Mouse (Mus musculus) midbrain, embryonic 13.5 days (tissue): ENCODE measurements at regions not wholly inside any gene's neighbourhood (a gene's known extent, or its start where the extent isn't known, plus 50 kb on each side); places are given as distances from the start of the nearest gene placed in this dataset.

Experiments used
- ATAC-seq: fragments of 200-750 bp; cut with Nextera tagmentation; 2 replicates; pipeline ENCODE4 v1.8.0; 2017; ENCODE audit warnings: mild to moderate bottlenecking, moderate TSS enrichment, moderate library complexity
- H3K27ac ChIP-seq: fragments of 300-500 bp; sonication (generic); 2 replicates; pipeline ENCODE4 v1.5.1; 2015; ENCODE audit warnings: inconsistent platforms, mild to moderate bottlenecking, moderate library complexity
- H3K27me3 ChIP-seq: fragments of 300-500 bp; sonication (generic); 2 replicates; pipeline ENCODE4 v1.6.1; 2015; ENCODE audit warnings: mild to moderate bottlenecking, inconsistent platforms
- H3K36me3 ChIP-seq: fragments of 300-500 bp; sonication (generic); 2 replicates; pipeline ENCODE4 v1.6.1; 2015; ENCODE audit warnings: mild to moderate bottlenecking, inconsistent platforms
- H3K4me1 ChIP-seq: fragments of 300-500 bp; sonication (generic); replicated peaks from 2 replicates; pipeline ENCODE4 v1.6.1; 2015; ENCODE audit warnings: inconsistent platforms
- H3K4me2 ChIP-seq: fragments of 300-500 bp; sonication (generic); replicated peaks from 2 replicates; pipeline ENCODE4 v1.6.1; 2015; ENCODE audit warnings: moderate library complexity, mild to moderate bottlenecking, inconsistent platforms
- H3K4me3 ChIP-seq: fragments of 300-500 bp; sonication (generic); replicated peaks from 2 replicates; pipeline ENCODE4 v1.5.1; 2015; ENCODE audit warnings: mild to moderate bottlenecking, inconsistent platforms
- H3K9ac ChIP-seq: fragments of 300-500 bp; sonication (generic); replicated peaks from 2 replicates; pipeline ENCODE4 v1.6.1; 2015; ENCODE audit warnings: mild to moderate bottlenecking, inconsistent platforms
- H3K9me3 ChIP-seq: fragments of 300-500 bp; sonication (generic); 2 replicates; pipeline ENCODE4 v1.6.1; 2016; ENCODE audit warnings: mild to moderate bottlenecking, inconsistent platforms
- WGBS: fragments of 180-500 bp; shearing (Covaris S2); methylation state at CpG from one replicate; pipeline ENCODE4 v1.1.7; 2015; 5-methylcytosine and 5-hydroxymethylcytosine counted together

DNA sequence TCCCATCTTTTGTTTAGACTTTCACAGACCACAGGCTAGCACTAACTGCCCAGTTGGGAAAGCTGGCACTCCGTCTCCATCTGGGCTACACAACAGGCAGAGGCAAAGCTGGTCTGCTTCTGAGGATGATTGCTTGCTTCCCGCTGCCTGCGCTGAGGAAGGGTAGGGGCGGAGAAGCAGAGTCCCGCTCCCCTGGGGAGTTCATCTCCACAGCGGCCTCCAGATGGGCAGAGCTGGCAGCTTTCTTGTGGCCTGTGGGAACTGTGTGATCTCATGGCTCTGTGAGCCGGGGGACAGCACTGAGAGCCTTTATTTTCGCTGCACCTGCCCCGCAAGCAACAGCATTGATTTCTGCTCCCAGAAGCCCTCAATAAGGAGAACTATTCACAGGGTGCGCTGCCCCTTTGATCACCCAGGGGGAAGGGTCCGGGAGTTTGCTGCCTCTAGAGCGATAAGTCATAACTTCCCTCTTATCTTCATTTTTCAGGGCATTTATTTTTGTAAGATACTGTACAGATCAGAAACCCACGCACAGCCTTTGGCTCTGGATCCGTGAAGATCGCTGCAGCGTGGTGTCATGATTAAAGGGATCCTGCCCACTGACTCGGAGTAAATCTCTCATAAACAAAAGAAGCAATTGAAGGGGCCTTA, 155.7 kb downstream of the Gm9376 start:
- H3K27ac ChIP-seq = peak overlapping the region; percentile 65
- peak overlapping the region; percentile 29 for H3K4me3 ChIP-seq
- H3K9ac ChIP-seq = peak overlapping the region; percentile 45; the same call in 1 of the 2 replicates
- H3K4me1 ChIP-seq = peaks cover 12% of the 10 kb centered on the region
- ATAC-seq = peak; percentile 87
- H3K27me3 ChIP-seq = peaks cover 40% of the 10 kb centered on the region
- peaks cover 20% of the 10 kb centered on the region for H3K9me3 ChIP-seq
- 0 out of 2 replicates have a peak, but pooled peaks cover 5% of the 10 kb centered on the region for H3K36me3 ChIP-seq
- peak overlapping the region; percentile 57 for H3K4me2 ChIP-seq
- WGBS = 1% methylated on average over 17 of the region's 17 CpGs

DNA sequence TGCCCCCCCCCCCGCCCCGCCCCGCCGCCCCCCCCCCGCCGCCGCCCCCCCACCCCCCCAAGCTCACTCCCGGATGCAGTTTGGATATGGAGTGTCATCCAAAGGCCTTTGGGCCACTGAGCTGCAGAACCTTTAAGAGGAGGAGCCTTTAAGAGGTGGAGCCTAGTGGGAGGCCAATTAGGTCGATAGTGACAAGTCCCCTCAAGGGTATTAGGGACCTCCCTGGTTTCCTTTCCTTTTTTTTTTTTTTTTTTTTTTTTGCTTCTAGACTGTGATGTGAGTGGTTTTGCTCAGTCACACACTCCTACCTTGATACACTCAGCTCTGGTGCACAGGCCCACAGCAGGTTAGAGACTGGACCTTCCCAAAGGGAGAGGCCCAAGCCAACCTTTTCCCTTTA, 156.5 kb downstream of the Gm9376 start:
- H3K9me3 ChIP-seq = peaks cover 20% of the 10 kb centered on the region
- 0 out of 2 replicates have a peak, but pooled peaks cover 5% of the 10 kb centered on the region for H3K36me3 ChIP-seq
- peaks cover 35% of the 10 kb centered on the region for H3K27me3 ChIP-seq
- peaks cover 16% of the 10 kb centered on the region for H3K4me1 ChIP-seq
- 2% methylated on average over 6 of the region's 9 CpGs for WGBS
- H3K27ac ChIP-seq = no peak overlapping the region
- no peak overlapping the region for H3K4me3 ChIP-seq
- no peak overlapping the region for H3K9ac ChIP-seq
- H3K4me2 ChIP-seq = no peak overlapping the region
- ATAC-seq = no peak

DNA sequence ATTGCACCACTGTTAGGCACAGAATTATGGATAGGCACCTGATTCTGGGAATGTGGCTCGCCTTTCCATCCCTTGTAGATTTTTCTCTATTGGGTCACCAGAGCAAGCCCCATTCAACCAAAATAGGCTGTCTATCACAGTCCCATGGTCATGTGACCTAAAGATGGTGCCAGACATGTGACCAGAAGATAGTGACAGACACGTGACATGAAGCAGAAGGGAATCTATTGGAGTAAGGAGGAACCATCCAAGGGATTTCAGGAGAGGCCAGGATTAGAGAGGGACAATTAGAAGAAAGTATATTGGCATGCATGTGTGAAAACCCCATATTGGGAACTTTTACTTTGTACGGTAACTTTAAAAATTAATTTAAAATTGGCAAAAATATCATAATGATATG, 159.8 kb downstream of the Gm9376 start:
- Histone ChIP-seq H3K9me3 (no peaks in the 10 kb centered on the region), H3K9ac (no peak overlapping the region), H3K4me1 (peaks cover 16% of the 10 kb centered on the region), H3K4me3 (no peak overlapping the region), H3K36me3 (no peaks in the 10 kb centered on the region), H3K27ac (no peak overlapping the region), H3K4me2 (no peak overlapping the region), H3K27me3 (peaks cover 22% of the 10 kb centered on the region)
- 87% methylated on average over 3 of the region's 3 CpGs for WGBS
- ATAC-seq = no peak

DNA sequence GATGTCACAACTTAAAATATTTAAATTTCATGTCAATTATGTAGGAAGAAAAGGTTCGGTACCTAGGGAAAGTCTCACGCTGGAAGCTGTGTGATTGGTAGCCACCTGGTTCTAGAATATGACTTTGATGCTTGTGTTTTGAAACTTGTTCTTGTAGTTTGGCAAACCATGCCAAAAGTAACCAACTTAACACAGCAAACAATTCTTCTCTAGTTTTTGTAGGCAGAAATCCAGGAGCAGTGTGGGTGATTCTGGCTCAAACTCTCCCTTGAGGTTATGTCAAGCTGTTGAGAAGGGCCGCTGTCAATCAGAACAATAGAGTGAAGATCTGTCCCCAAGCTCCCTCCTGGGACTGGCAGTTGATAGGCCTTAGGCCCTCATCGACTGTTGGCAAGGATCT, 163.5 kb downstream of the Gm9376 start:
- H3K9ac ChIP-seq = no peak overlapping the region
- WGBS = 86% methylated on average over 4 of the region's 4 CpGs
- H3K36me3 ChIP-seq = no peaks in the 10 kb centered on the region
- peaks cover 20% of the 10 kb centered on the region for H3K4me1 ChIP-seq
- H3K27ac ChIP-seq = no peak overlapping the region
- no peak overlapping the region for H3K4me3 ChIP-seq
- H3K27me3 ChIP-seq = peaks cover 37% of the 10 kb centered on the region
- H3K4me2 ChIP-seq = no peak overlapping the region
- H3K9me3 ChIP-seq = no peaks in the 10 kb centered on the region
- no peak for ATAC-seq

DNA sequence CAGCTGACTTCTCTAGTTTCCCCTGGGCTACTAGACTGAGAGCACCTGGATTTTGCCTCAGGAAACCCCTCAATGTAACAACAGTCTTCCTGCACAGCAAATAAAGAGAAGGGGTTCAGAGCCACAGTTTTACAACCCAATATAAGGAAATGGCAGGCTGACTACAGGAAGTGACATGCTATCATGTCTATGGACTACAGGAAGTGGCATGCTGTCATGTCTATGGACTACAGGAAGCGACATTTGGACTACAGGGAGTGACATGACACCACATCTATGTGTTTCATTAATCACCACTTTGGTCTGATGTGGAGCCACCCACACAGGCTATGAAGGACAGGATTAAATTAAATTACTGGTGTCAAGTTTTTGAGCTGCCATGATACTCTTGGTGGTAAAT, 164.0 kb downstream of the Gm9376 start:
- WGBS = 91% methylated on average over 1 of the region's 1 CpGs
- Histone ChIP-seq H3K4me2 (no peak overlapping the region), H3K36me3 (no peaks in the 10 kb centered on the region), H3K27ac (no peak overlapping the region), H3K4me3 (no peak overlapping the region), H3K9me3 (no peaks in the 10 kb centered on the region), H3K27me3 (peaks cover 35% of the 10 kb centered on the region), H3K9ac (no peak overlapping the region), H3K4me1 (peaks cover 24% of the 10 kb centered on the region)
- ATAC-seq = no peak

DNA sequence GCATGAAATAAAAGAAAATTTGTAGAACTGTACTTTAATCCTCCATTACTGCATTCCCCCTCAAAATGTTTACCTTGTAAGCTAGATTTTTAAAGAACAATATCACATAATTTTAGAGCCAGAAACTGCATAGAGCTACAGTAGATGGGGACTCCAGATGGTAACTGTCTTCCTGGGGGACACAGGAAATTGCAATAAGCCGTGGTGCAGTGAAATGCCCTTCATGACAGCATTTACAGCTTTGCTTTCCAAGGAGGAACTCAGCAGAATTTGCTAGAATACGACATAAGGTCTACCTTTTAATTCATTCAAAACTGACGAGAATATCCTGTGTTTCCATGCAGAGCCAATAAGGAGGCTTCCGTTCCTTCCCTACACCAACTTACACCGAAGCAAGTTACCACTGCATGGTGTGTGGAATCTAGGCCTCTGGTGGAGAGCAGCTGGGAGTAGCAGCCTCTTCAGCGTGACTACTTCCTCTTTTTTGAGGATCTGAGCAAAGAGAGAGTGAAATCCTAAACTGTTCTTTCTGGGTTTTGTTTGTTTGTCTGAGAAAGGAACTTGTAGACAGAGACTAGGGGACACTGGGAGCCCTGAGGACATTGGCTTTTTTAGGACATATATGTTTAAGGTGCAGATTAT, 164.6 kb downstream of the Gm9376 start:
- ATAC-seq = no peak
- H3K27ac ChIP-seq = no peak overlapping the region
- H3K27me3 ChIP-seq = peaks cover 29% of the 10 kb centered on the region
- H3K9ac ChIP-seq = no peak overlapping the region
- no peaks in the 10 kb centered on the region for H3K9me3 ChIP-seq
- no peak overlapping the region for H3K4me3 ChIP-seq
- 86% methylated on average over 6 of the region's 6 CpGs for WGBS
- no peaks in the 10 kb centered on the region for H3K36me3 ChIP-seq
- H3K4me1 ChIP-seq = peaks cover 28% of the 10 kb centered on the region
- H3K4me2 ChIP-seq = no peak overlapping the region
